Mouse (Mus musculus): ENCODE results near the gene Cd63.

Gene Cd63

DNA sequence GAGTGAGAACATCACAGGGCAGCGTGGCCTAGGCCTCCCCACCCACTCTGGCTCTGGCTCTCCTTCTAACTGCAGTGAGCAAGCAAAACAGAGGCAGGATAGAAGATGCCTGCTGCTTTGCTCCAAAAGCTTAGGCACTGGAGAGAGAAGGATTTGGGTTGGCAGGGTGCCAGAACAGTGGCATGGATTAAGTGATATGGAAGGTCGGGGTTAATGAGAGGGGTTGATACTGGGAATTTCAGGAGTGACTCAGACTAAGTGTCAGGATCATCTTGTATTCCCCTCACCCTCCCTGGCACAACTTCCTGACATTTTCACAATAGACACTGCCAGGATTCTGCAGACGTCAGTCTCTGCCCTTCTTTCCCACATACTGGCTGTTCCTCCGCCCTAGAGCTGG, 27.6 kb downstream of the Cd63 start:
- peak; percentile 80 for DNase-seq (ENCODE audit: inconsistent ontology term)

DNA sequence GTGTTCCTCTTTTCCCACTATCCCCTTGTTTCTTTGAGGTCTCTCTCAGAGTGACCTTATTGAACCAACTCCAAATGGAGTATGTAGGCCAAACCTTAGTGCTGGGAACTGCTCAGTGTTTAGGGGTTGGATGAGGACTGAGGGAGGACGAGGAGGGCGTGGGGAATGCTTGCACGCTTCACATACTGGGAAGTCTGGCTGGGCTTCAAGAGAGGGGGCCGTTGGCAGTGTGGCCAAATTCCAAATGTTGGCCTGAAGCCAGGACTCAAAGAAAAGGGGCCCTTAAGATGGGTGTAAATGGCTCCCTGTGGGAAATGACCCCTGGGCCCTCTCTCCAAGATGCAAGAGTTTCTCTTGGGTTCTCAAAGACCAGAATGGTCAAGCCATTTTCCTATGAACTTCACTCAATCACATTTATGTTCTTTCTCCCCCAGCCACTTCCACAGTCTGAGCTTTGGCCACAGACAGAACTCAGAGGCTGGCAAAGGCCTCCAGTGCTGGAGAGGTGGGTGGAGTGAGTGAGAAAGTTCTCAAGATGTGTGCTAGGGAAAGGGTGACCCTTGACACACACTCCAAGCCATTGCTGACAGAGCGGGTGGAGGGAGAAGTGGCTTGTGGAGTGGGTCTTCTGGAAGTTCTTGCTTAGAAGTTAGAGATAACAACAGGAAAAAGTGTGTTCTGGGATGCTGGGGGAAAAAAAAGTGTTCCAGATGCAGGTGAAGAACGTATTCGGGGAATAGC, 29.0 kb downstream of the Cd63 start:
- peak; percentile 29 for DNase-seq (ENCODE audit: inconsistent ontology term)

DNA sequence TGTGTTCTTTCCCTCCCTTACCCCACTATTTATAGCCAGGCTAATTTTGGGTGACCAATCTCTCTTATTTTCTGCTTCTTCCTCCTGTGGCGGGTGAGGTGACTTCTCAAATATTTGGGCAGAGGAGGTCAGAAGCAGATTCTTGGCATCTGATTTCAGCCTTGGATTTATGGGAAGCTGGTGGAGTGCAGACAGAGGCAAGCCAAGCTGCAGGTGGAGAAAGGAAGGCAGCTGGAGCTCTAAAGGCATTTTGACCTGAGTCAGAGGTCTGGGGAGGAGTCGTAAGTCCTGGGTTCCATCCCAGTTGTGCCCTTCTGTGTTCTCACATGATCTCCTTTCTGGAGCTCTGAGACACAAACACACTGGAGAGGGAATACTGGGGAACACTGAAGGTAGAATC, 30.7 kb downstream of the Cd63 start:
- peak; percentile 31 for DNase-seq (ENCODE audit: inconsistent ontology term)

DNA sequence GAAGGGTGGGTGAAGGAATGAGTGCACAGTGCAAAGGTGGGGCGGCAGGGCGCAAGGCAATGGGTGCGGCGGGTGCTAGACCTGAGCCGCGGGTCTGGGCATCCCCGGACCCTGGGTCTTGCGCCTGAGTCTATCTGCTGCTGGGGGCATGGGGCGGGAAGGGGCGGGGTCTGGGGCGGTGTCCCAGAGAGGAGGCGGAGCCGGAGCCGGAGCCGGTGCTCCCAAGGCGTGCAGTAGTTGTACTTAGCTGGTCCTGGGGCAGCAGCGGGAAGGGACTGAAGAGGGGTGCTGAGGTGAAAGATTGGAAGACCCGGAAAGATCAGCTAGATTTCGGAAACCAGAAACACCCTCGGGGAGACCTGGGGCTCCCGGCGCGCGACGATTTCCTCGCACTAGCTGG, 32.8 kb downstream of the Cd63 start, which contains the start of gene Itga7:
Itga7 (plus strand) TSS at position 245 of the 400 bp plus-strand sequence.
- DNase-seq (ENCODE audit: inconsistent ontology term) = peak; percentile 58

DNA sequence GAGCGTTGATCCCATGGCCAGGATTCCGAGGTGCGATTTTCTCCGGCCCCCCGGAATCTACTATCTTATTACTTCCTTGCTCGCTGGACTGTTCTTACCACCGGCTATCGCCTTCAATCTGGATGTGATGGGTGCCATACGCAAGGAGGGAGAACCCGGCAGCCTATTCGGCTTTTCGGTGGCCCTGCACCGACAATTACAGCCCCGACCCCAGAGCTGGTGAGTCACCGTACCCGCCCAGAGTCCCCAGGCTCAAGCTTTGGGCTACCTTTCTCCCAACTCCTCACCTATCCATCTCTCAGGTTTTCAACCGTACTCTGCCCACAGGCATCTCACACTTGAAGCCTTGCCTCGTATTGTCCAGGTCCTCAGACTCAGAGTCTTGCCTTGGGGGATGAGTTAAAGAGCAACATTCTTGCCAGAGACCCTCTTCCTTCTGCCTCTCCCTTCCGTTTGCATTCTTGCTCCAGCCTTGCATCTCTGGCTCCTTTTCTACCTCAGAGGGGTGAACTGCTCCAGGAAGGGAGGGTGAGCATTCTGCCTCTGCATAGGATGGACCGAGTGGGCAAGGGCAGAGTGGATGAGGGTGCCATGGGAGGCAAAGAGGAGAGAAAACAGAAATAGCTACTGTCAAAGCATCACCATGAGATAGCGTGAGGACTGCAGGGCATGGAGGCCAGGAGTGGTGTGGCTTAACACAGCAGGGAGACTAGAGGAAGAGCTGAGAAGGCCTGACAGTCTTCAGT, 33.4 kb downstream of the Cd63 start:
- DNase-seq (ENCODE audit: inconsistent ontology term) = peak; percentile 38

DNA sequence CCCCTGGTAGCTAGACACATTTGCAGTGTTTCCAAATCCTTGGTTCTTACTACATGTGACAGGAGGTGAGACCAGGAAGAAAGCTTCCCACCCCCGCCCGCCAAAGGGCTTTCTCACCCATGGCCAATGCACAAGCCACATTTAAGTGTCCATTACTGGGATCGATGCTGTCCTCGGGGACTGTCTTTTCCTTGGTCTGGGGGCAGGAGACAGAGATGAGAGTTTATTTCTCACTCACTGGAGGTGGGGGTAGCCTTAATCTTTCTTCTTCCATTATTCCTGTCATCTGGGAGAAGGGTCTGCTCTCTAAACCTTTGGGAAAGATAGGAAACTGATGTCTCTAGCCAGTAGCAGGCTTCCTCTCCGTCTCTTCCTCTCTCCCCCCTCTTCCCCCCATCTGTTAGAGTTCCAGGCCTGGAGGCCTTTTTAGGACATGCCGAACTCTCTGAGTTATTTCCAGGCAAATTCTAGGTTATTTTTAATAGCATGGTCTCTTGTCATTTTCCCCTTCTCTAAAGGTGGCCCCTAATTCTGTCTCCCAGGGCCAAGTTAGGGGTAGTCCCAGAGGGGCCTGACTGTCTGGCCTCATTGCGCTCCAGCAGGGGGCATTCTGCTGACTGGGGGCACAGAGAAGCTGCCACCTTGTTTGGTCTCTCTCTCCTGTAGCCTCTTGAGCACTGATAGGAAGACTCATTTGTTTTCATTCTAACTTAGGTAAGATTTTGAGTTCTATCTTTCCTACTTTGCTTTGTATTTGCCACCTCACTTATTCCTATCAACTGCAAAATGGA, 34.4 kb downstream of the Cd63 start:
- no peak for DNase-seq (ENCODE audit: inconsistent ontology term)

DNA sequence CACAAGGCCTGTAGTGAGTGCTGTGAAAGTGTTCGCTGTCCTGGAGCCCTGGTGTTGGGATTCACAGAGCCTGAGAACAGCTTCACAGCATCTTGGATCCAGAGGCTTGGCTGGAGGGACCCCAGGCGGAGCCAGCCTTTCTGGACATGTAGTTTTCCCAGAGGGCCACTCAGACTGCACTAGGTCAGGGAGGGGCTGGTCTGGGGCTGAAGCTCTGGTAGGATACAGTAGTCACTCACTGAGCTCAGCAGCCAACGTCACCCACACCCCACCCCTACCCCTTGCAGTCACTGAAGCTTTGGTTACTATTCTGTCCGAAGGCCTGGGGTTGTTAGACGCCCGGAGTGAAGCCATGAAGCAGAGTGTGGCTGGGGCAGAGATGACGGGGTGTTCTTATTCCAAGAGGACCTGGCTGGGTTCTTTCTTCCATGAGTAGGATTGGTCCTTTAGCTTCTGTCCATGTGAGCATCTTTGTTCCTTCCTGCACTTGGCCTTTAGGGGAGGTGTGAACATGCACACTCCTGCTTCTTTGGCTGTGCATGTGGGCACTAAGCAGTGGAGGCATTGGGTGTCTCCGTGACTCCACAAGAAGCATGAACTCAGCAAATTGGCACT, 35.1 kb downstream of the Cd63 start:
- no peak for DNase-seq (ENCODE audit: inconsistent ontology term)

DNA sequence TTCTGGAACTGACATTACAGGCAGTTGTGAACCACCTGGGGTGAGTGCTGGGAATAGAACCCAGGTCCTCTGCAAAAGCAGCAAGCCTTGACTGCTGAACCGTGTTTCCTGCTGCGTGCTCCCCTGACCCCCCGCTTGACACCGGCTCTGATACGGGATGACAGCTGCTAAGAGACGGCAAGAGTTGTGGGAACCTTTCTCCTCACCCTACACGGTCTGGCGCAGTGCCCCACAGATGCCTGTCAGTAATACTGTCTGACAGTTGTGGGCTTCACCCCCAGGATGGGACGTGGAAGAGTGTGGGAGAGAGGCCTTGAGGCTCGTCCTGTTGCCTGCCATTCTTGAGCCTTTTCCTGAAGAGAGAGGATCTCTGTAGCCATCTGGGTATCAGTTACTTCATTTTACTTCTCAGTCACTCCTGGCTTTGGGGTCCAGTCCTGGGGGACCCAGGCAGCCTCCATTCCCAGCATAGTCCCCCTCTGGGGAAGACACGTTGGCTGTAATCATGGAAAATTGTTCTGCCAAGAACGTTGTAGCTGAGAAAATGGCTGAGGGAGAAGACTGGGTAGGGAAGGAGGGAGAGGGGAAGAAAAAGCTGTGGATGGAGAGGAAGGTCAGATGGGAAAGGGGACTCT, 37.1 kb downstream of the Cd63 start:
- no peak for DNase-seq (ENCODE audit: inconsistent ontology term)

DNA sequence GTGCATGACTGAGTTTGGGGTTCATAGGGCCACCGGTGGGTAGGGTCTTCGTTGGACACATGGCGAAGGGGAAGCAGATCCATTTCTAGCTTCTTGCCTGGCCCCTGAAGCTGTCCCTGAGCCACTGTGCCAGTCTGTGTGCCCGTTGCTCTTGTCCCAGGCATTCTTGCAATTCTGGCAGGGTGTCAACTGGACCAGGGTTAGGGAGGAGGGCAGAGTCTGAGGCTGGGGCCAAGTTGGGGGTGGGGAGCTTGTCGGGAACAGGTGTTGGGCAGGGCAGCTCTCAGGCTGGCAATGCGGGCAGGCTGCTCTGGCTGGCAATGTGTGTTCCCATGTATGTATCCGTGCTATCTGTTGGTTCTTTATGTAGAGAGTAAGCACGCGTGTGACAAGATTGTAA, 37.7 kb downstream of the Cd63 start:
- DNase-seq (ENCODE audit: inconsistent ontology term) = peak; percentile 78

DNA sequence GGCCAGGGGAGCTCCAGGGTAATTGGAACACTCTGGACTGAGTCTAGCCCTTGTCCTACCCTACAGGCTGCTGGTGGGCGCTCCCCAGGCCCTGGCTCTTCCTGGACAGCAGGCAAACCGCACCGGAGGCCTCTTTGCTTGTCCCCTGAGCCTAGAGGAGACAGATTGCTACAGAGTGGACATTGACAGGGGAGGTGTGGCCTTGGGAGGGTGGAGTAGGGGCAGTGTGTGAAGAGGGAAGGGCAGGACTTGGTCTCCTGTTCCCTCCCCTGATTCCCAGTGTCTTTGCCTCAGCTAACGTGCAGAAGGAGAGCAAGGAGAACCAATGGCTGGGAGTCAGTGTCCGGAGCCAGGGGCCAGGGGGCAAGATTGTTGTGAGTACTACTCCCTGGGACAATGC, 38.2 kb downstream of the Cd63 start:
- peak; percentile 11 for DNase-seq (ENCODE audit: inconsistent ontology term)

DNA sequence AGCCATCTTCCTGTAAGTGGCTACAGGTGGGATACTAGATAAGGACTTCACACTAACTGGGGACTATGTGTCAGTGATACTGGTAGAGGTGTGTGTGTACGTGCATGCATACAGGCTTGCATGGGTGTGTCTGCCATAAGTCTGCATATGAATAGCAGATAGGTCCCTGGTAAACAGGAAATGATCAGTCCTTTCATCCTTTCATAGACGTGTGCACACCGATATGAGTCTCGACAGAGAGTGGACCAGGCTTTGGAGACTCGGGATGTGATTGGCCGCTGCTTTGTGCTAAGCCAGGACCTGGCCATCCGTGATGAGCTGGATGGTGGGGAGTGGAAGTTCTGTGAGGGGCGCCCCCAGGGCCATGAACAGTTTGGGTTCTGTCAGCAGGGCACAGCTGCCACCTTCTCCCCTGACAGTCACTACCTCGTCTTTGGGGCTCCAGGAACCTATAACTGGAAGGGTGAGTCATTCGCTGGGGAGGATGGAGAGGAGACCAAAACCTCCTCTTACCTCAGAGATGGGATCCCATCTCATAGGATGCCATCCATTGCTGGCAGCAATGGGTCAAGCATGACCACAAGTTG, 39.8 kb downstream of the Cd63 start:
- no peak for DNase-seq (ENCODE audit: inconsistent ontology term)

DNA sequence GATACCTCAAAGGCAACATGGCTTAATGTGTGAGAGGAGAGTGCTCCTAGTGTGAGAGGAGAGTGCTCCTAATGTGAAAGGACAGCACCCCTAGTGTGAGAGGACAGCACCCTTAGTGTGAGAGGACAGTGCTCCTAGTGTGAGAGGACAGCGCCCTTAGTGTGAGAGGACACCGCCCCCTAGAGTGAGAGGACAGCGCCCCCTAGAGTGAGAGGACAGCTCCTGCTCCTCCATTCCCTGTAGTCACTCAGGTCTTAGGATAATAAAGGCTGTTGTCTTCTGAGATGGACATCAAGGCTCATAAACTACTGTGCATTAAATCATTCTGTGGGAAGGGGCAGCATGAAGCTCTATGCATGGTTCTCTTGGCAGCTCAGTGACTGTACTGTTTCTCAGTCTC, 44.9 kb downstream of the Cd63 start:
- peak; percentile 41 for DNase-seq (ENCODE audit: inconsistent ontology term)

DNA sequence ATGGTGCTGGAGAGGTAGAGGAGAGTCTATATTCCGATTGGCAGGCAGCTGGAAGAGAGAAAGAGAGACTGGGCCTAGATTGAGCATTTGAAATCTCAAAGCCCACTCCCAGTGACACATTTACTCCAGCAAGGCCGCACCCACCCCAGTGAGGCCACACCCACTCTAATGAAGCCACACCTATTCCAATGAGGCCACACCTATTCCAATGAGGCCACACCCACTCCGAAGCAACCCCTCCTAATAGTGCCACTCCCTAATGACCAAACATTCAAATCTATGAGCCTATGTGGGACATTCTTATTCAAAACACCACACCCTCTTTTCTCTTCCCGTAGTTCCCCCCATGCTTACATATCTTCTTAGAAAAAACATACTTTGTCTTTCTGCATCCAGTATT, 46.7 kb downstream of the Cd63 start:
- DNase-seq (ENCODE audit: inconsistent ontology term) = no peak

DNA sequence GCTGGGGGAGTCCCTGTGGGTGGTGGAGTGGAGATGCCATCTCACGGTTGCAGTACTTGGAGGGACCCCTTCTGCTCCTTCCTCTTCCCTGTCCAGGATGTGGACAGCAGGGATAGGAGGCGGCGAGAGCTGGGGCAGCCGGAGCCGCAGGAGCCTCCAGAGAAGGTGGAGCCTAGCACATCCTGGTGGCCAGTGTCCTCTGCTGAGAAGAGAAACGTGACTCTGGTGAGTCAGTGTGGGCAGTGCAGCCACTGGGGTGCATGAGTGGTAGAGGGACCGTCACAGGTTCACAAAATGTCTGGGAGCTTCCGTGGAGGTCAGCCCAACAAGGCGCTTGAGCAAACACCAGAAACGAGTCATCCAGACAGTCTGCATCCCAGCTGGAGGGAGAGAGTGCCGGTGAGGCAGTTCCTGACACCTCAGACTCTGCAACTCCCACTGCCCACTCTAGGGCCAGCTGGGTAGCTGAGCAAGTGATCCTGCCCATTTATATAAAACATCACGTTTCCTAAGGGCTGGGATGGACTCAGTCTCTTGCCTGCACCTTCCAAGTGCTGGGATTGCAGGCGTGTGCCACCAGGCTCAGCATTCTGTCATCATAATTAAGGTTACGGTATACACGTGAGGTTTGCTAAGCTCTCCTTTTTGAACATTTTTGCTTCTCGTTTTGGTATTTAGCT, 49.6 kb downstream of the Cd63 start:
- peak; percentile 27 for DNase-seq (ENCODE audit: inconsistent ontology term)

DNA sequence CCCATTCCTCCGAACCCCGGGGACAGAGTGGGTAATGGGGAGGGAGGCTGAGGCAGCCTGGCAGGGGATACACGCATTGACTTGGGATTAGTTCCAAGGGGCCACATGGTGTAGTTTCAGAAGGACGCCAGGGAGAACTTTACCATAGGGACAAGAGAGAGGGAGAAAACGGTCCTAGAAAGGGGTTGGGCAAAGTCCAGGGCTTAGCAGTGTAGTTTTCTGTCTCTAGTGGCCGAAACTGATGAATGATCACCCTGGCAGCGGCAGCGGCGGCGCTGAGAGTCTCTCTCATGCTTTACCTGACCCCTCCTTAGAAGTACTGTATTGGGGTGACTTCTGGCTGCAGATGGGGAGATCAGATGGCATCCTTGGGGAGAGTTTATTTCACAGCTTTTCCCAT, 57.6 kb downstream of the Cd63 start:
- no peak for DNase-seq (ENCODE audit: inconsistent ontology term)

DNA sequence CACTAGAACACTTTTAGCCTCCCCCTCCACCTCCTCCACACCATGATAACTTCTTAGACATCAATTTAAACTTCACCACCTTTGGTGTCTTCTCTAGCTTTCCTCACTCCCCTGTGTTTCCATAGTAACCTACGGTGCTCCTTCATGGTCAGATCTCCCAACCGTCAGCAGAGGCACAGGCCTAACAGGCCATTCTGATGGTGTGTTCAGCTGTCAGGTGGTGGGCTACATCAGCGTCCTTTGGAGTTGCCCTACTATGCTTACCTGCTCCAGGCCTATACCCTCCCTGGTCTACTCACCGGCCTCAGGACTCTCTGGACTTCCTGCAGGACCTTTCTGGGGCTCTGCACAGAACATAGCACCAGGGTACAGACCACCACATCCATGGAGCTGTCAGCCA, 59.4 kb downstream of the Cd63 start:
- DNase-seq (ENCODE audit: inconsistent ontology term) = no peak

DNA sequence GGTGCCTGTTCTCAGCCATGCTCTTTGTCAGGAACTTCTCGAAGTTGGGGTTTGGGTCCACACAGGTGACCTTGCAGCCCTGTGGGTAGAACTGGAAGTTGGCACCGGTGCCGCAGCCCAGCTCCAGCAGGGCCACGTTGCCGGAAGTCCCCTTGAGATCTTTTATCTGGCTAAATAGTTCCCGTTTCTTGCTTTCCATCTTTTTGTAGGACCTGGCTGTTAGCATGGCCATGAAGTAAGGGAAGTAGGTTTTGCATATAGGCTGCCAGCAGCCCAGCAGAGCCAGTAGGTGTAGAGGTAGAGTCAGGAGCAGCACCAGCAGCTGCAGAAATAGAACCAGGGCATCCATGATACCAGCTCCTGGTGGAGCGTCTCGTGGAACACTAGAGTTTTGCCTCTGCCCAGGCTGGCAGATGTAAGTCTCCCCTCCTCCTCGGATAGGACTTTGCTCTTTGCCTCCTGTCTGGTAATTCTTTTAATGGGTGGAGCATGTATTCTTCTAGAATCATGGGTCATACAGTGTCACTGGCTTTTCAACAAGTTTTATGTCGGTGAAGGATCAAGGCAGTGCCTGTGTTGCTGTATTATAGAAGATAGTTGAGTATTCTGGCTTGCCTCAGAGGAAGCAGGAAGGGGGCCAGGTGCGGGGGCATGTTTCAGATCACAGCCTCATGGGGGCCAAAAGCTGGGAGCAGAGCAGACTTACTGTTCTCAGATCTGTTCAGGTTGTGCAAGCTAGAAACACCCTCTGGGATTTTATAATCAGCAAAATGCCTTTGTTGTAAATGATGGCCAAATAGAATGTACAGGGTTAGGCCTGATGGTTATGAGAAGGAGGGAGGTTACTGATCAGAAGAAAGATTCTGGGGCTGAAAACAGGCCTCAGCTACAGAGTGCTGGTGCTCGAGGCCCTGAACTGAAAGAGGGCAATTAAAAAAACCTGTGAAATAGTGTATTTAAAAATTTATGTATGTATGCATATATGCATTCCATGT, 60.1 kb downstream of the Cd63 start, which contains the start of gene Mettl7b:
Mettl7b (minus strand) TSS at position 399 of the 995 bp plus-strand sequence.
- DNase-seq (ENCODE audit: inconsistent ontology term) = no peak
